ENCODE assay signal across 16 mouse cellular contexts in the genomic region with DNA sequence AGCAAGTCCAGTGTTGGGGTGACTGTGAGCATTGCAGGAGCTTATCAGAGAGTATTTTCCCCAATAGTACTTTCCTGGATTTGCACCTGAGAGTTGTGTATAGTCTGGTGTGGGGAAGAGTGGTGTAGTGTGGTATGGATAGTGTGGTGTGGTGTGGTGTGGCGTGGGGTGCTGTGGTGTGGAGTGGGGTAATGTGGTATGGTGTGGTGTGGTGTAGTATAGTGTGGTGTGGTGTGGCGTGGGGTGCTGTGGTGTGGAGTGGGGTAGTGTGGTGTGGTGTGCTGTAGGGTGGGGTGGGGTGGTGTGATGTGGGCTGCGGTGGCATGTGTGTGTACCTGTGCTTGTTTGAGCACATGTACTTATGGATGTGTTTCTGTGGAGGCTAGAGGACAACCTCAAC.
"Had no signal": no experiment of that assay in that cellular context is flagged by ENCODE, and none has a peak within 500 bp of the region (broad histone marks: within the 10 kb centered on the region; RNA-seq: fewer than 3 reads in every experiment).

No protein-coding gene starts in this region.

- H3K4me2 ChIP-seq: neural tube, embryonic 13.5 days; neural tube, embryonic 15.5 days; stomach, embryonic 15.5 days had no signal

- H3K27me3 ChIP-seq: neural tube, embryonic 13.5 days; stomach, embryonic 15.5 days had no signal

- DNase-seq: retina, postnatal 1 day; right cerebral cortex, adult 18-20 months; right cerebral cortex, postnatal 14 days; right cerebral cortex, postnatal 25 days; right cerebral cortex, postnatal 4 days; spleen, adult 18-20 months; thymus, adult 18-20 months; thymus, adult 2 months; thymus, postnatal 14 days; thymus, postnatal 25 days; thymus, postnatal 36 days; thymus, postnatal 4 days had no signal

- H3K36me3 ChIP-seq: neural tube, embryonic 13.5 days; neural tube, embryonic 15.5 days; stomach, embryonic 15.5 days had no signal

- H3K4me3 ChIP-seq: neural tube, embryonic 13.5 days; neural tube, embryonic 15.5 days; stomach, embryonic 15.5 days had no signal

- H3K9ac ChIP-seq: neural tube, embryonic 13.5 days; neural tube, embryonic 15.5 days; stomach, embryonic 15.5 days had no signal

- H3K27ac ChIP-seq: neural tube, embryonic 13.5 days; neural tube, embryonic 15.5 days; stomach, embryonic 15.5 days; stomach, postnatal 0 days had no signal

- H3K9me3 ChIP-seq: neural tube, embryonic 15.5 days; stomach, embryonic 15.5 days had no signal

- H3K4me1 ChIP-seq: neural tube, embryonic 13.5 days; neural tube, embryonic 15.5 days; stomach, embryonic 15.5 days had no signal
